ENCODE assay signal across 8 mouse cellular contexts in the genomic region with DNA sequence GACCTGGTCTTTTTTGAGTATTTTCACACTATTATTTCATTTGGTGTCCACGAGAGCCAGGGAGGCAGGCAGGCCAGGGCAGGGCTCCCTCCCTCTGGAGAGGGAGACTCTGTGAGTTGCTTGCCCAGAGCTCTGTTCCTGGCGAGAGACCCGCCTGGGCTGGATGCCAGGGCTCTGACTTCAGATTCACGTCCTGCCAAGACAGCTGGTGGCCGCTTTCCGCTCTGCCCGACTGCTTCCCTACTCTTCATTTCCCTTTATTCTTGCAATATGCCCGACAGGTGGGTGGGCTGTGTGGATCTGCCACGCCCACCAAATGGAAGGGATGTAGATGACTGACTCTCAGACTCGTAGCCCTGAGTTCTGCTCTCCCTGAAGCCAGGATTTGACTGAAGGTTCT.
DNase-seq lines count a peak whose midpoint lies in the region; ATAC-seq lines count a peak whose summit lies in the region.
"Had no signal": no experiment of that assay in that cellular context is flagged by ENCODE, and none has a peak within 500 bp of the region (broad histone marks: within the 10 kb centered on the region; RNA-seq: fewer than 3 reads in every experiment).

No protein-coding gene starts in this region.

- no peaks in the 10 kb centered on the region for H3K9me3 ChIP-seq in kidney, embryonic 16.5 days (ENCODE audit: low read length)
- H3K9me3 ChIP-seq in limb, embryonic 15.5 days = no peaks in the 10 kb centered on the region

- H3K9ac ChIP-seq in kidney, embryonic 16.5 days (replicated peaks; ENCODE audit: low read length) = no peak overlapping the region
- H3K9ac ChIP-seq in limb, embryonic 15.5 days = no peak overlapping the region

- no peak overlapping the region for H3K4me3 ChIP-seq in kidney, embryonic 16.5 days (ENCODE audit: low read length)
- no peak overlapping the region for H3K4me3 ChIP-seq in limb, embryonic 15.5 days

- peaks cover 7% of the 10 kb centered on the region; the same call in 1 of the 2 replicates for H3K27me3 ChIP-seq in kidney, embryonic 16.5 days (ENCODE audit: insufficient read depth, low read length)
- peaks cover 62% of the 10 kb centered on the region for H3K27me3 ChIP-seq in limb, embryonic 15.5 days

- ATAC-seq in kidney, embryonic 16.5 days (ENCODE audit: low FRiP score, low TSS enrichment) = 0 out of 2 replicates have a peak, but pooled peaks have one; percentile 23
- ATAC-seq in limb, embryonic 15.5 days (ENCODE audit: insufficient number of reproducible peaks, low FRiP score, low TSS enrichment, low read depth) = 0 out of 2 replicates have a peak, but pooled peaks have one; percentile 40

- H3K36me3 ChIP-seq in kidney, embryonic 16.5 days (ENCODE audit: insufficient read depth, low read length) = no peaks in the 10 kb centered on the region
- no peaks in the 10 kb centered on the region for H3K36me3 ChIP-seq in limb, embryonic 15.5 days

- WGBS in kidney, embryonic 16.5 days = 12% methylated on average over 10 of the region's 10 CpGs
- WGBS in limb, embryonic 15.5 days = 12% methylated on average over 10 of the region's 10 CpGs

- peak; percentile 81 to 93 for DNase-seq in adrenal gland, adult (ENCODE audit: inconsistent age in 2 of 2, low spot score in 1 of 2)
- peak; percentile 96 for DNase-seq in brain, adult 2 months (ENCODE audit: low read depth, low spot score)
- peak; percentile 83 to 89 for DNase-seq in frontal cortex, postnatal 36 days (ENCODE audit: low spot score in 2 of 2)
- DNase-seq in right cerebral cortex, adult 2 months (ENCODE audit: low spot score in 2 of 2) = peak; percentile 72 to 87
- DNase-seq in thymus, adult 18-20 months = no peak

- H3K27ac ChIP-seq in kidney, embryonic 16.5 days (ENCODE audit: low read length) = no peak overlapping the region
- H3K27ac ChIP-seq in limb, embryonic 15.5 days = no peak overlapping the region
- H3K27ac ChIP-seq: macrophage had no signal

- H3K4me2 ChIP-seq in kidney, embryonic 16.5 days (replicated peaks; ENCODE audit: low read depth, low read length) = no peak overlapping the region
- no peak overlapping the region for H3K4me2 ChIP-seq in limb, embryonic 15.5 days

- peaks cover 3% of the 10 kb centered on the region for H3K4me1 ChIP-seq in kidney, embryonic 16.5 days (ENCODE audit: insufficient read depth, low read length)
- peaks cover 10% of the 10 kb centered on the region for H3K4me1 ChIP-seq in limb, embryonic 15.5 days

Comparison
In these comparisons a context has a peak if more than half of its experiments do, and no peak if none do; other contexts are left out.
1. DNase-seq: peak in adrenal gland, adult (2 of 2), brain, adult 2 months (single experiment), frontal cortex, postnatal 36 days (2 of 2) and right cerebral cortex, adult 2 months (2 of 2); none in thymus, adult 18-20 months (0 of 2).